Mouse (Mus musculus): ENCODE measurements at regions not wholly inside any gene's neighbourhood (a gene's known extent, or its start where the extent isn't known, plus 50 kb on each side); places are given as distances from the start of the nearest gene placed in this dataset.
"Not testable (repeated sequence)": the region's sequence is repeated elsewhere in the genome, so short reads cannot be mapped to it uniquely, and the experiment has no call there.

DNA sequence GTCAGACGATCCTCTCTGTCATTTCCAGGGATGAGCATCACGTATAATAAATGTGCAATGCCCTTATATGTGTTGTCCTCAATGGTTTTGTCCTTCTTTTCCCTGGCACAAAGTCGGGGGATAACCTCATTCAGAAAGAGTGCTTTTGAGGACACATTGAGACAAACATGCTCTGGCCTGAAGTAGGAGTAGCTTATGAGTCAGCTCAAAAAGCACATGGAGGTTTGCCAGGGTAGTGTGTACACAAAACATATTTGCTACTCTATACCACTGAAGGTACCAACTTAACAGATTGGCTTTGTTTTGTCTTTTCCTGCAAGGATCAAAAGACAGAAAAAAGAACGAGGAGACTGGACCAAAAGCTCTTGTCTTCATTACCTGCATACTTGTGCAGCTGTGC, 682.1 kb upstream of the Grid2 start:
- ATAC-seq (no peak), DNase-seq (ENCODE audit: low read depth, low spot score) (no peak)
- no peaks in the 10 kb centered on the region for H3K27me3 ChIP-seq
- CTCF ChIA-PET: no interaction called here
- POLR2A ChIA-PET: no interaction called here
- in situ Hi-C loops (cut with MboI; ENCODE audit: low pct_unique_long_range_greater_than_20kb): no loop called here
- TF ChIP-seq CTCF (IDR thresholded peaks at IDR 0.05): no peak

DNA sequence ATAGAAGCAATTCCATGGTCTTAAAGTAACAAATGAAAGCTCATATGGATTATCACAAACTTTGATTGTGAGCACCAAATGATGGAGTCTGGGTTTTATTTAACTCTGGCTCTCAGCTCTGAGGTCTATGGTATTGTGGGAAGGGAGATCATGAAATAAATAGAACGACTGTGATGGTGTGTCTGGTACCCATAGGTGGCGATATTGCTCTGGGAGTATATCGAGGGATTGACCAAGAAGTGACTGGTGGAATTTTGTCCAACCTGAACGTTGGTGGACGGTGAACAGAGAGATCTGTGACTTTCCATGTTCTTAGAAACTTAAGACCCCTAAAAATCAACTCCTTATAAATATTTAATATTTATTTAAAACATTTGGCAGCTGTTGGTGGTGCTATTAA, 679.5 kb upstream of the Grid2 start:
- ATAC-seq: no peak
- CTCF ChIA-PET: no interaction called here
- POLR2A ChIA-PET: no interaction called here
- in situ Hi-C loops (cut with MboI; ENCODE audit: low pct_unique_long_range_greater_than_20kb): no loop called here
- no peaks in the 10 kb centered on the region for H3K27me3 ChIP-seq
- DNase-seq (ENCODE audit: low read depth, low spot score): no peak
- TF ChIP-seq CTCF (IDR thresholded peaks at IDR 0.05): peak; percentile 26

DNA sequence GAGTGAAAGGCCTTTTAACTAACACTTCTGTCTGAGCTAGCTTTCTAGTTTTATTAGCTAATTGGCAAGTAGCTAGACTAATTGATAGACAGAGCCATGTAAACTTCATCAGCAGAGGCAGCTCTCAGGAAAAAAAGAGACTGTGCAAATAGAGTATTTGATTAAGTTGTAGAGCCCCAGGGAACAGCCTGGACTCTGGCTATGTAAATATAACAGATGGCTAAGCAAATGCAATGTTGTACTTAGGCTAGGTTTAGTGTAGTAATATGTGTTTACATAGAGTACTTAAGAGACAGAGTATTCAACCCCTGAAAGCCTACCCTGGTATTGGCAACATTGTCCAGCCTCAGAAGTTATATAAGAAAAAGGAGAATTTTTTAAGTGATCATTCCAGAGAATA, 635.1 kb upstream of the Grid2 start:
- POLR2A ChIA-PET: no interaction called here
- in situ Hi-C loops (cut with MboI; ENCODE audit: low pct_unique_long_range_greater_than_20kb): no loop called here
- H3K27me3 ChIP-seq: no peaks in the 10 kb centered on the region
- CTCF ChIA-PET: no interaction called here
- TF ChIP-seq CTCF (IDR thresholded peaks at IDR 0.05): no peak
- no peak for DNase-seq (ENCODE audit: low read depth, low spot score)
- ATAC-seq: no peak

DNA sequence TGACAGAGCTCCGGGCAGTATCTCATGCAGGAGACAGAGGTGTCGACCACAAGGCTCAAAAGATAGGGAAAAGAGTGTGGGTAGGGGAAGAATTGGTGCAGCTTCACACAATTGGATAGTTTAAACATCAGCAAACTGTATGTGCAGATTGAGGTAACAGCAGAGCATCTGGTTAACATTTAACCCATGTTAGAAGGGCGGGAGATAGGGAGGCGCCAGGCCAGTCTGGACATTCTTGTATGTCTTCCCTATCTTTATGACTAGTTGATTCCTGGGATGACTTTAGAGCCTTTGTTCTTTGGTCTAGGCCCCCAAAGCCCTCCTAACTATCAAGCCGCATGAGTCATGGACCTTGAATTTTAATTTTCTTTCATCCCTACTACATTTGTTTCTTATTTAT, 587.6 kb upstream of the Grid2 start:
- in situ Hi-C loops (cut with MboI; ENCODE audit: low pct_unique_long_range_greater_than_20kb); POLR2A ChIA-PET; ATAC-seq; DNase-seq (ENCODE audit: low read depth, low spot score); CTCF ChIA-PET; H3K27me3 ChIP-seq: not testable (repeated sequence)

DNA sequence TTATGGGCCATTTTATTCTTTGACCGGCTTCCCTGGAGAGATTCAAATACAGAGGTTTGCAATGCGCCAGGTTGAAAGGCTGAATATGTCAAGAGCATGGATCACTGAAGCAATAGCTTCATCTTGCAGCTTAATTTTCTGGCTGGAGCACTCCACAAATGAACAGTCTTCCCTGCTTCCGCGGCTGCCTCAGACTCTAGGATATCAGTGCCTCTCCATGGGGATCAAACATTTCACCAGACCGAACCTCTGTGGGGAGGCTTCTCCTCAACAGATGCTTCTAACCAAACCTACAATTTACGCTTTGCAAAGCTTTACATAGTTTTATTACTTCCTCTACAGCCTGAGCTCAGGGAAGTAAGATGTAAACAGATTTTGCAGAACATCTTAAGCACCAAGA, 537.3 kb upstream of the Grid2 start:
- in situ Hi-C loops (cut with MboI; ENCODE audit: low pct_unique_long_range_greater_than_20kb): no loop called here
- CTCF ChIA-PET: no interaction called here
- no peaks in the 10 kb centered on the region for H3K27me3 ChIP-seq
- ATAC-seq (no peak), DNase-seq (ENCODE audit: low read depth, low spot score) (no peak)
- TF ChIP-seq CTCF (IDR thresholded peaks at IDR 0.05): no peak
- POLR2A ChIA-PET: no interaction called here

DNA sequence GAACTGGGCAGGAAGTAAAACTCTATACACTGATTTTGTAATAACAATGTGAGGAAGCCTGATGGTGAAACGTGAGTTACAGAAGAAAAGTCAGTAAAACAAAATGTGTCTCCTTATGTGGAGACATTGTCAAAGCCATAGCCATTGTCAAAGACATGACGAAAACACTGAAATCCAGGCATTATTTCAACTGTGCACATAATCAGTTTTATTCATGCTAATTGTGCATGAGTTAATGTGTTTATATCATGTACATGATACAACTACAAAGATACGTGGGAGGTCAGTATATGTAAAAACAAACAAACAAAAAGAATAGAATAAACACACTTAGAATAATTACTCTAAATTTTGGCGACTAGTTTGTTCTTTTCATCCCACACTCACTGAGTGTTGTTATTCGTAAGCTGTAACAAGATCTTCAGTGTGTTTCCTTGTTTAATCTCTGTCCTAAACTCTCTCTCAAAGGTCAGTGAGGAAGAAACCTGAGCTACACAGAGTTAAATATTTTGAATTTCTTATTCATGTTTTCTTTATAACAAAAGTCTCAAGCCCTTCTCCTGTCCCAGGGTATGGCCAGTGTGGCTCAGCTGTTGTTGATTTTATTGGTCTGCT, 536.0 kb upstream of the Grid2 start:
- in situ Hi-C loops (cut with MboI; ENCODE audit: low pct_unique_long_range_greater_than_20kb): no loop called here
- ChIA-PET POLR2A (no interaction called here), CTCF (no interaction called here)
- TF ChIP-seq CTCF (IDR thresholded peaks at IDR 0.05): no peak
- no peak for ATAC-seq
- no peaks in the 10 kb centered on the region for H3K27me3 ChIP-seq
- DNase-seq (ENCODE audit: low read depth, low spot score): no peak
